Mouse (Mus musculus) T-cell, adult 2 months (primary cell): Measurements from ENCODE around the gene Gja5.
"Not testable (repeated sequence)": the region's sequence is repeated elsewhere in the genome, so short reads cannot be mapped to it uniquely, and the experiment has no call there.

Experiments
- DNase-seq: peaks from one replicate; pipeline ENCODE4 v3.0.0; 2022; ENCODE audit warnings: low spot score

Gja5 gene

DNA sequence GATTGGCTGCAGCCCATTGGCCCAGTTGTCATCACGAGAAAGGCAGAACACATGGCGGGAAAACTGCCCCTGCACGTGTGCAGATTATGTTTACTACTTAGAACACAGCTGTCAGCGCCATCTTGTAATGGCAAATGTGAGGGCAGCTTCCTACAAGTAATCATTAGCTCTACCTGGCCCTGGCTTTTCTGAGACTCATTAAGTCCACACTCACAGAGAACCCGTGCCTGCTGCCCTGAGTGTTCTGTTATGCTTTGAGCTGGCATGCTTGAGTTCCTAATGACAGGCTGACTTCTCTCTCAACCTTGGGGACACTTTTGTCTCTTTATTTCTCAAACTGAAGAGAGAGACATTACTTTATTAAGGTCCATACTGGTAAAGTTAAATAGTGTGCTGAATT lies 199.5 kb downstream of the Gja5 start:
- DNase-seq, result not testable (repeated sequence)

GRCm38 (mm10) chr3:97104696-97105430 lies 200.4 kb downstream of the Gja5 start:
- no peak for DNase-seq

DNA sequence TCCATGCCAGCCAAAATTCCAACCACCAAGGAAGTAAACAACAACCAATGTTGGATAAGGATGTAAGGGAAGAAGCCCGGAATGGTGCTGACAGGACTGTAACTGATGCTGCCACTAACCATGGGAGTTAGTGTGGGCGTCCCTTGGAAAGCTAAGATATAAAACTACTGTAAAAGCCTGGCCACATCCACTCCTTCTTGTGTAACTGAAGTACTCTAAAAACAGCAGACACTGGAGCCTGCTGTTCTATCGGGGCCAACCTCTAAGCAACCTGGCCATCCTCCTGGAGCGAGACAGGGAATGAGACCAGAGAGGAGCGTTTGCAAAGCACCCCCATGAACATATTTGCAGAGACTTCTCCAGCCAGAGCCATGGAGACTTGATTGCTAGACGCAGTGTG lies 213.0 kb downstream of the Gja5 start:
- DNase-seq, result no peak

DNA sequence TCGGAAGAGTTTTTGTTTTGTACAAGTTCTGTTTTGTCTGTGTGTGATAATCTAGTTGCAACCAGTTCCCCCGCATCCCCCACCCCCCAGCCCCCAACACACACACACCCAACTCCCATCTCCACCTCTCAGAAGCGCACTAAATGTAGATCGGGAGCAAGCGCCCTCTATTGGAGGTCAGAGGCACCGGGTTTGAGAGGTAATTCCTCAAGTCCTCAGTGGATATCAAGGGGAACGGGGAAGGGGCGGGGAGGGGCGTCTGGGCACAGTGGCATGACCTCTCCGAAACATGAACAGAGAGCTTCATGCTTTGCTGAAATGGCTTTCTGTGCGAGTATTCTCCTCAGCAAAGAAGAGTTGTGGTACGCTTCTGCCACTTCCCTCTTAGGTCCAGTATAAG lies 213.8 kb downstream of the Gja5 start:
- DNase-seq, result no peak

DNA sequence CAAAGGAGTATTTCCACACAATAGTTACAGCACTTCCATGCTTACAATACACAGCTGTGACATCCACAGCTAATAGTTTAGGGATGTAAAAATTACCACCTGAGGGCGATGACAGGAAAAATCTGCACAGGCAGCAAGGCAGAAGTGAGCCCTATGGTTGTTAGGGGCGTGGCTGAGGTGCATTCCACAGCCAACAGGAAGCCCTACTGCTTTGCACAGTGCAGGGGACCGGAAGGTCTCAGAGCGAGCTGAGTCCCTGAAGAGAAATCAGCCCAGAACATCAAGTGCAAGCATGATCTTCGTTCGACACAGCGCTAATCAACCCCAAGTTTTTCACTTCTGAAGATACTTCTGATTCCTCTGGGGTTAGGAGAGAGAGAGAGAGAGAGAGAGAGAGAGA lies 219.7 kb downstream of the Gja5 start:
- peak; percentile 74 for DNase-seq
